Mouse (Mus musculus): ENCODE results near the gene Fignl2. TPM values are rescaled to one million over a fixed set of nuclear protein-coding genes. Genes with fewer than 3 reads are reported as not detected.

Gene Fignl2
- total RNA-seq, 1 experiment: 8.6 TPM

GRCm38 (mm10) chr15:101078731-101079156 is 377 bp upstream of the Fignl2 start:
- Histone ChIP-seq H3K4me1 (ENCODE audit: control insufficient read depth in 2 of 2, insufficient read depth in 2 of 2, low read length in 2 of 2, poor library complexity in 1 of 2) (peaks cover 21 to 34% of the 10 kb centered on the region in 2 experiments), H3K27ac (ENCODE audit: insufficient read depth, low read depth, low read length, poor library complexity, severe bottlenecking) (no peak overlapping the region), H3K9me3 (ENCODE audit: control insufficient read depth, insufficient read depth, low read depth, low read length) (no peaks in the 10 kb centered on the region), H3K9ac (ENCODE audit: insufficient read depth, low read depth, low read length, poor library complexity, severe bottlenecking) (peak overlapping the region; percentile 69), H3K36me3 (ENCODE audit: control insufficient read depth, insufficient read depth, low read length, poor library complexity, severe bottlenecking) (no peaks in the 10 kb centered on the region), H3K4me3 (ENCODE audit: insufficient read depth in 1 of 2, low read depth in 1 of 2, low read length in 2 of 2, poor library complexity in 1 of 2, severe bottlenecking in 1 of 2) (peak overlapping the region; percentile 79 to 94)
- no peak for TF ChIP-seq CHD2 (IDR thresholded peaks at IDR 0.05; ENCODE audit: low read depth, low read length)
- TF ChIP-seq ZNF384 (IDR thresholded peaks at IDR 0.05; ENCODE audit: low read depth, low read length): no peak
- TF ChIP-seq ZC3H11A (IDR thresholded peaks at IDR 0.05; ENCODE audit: borderline replicate concordance, low read depth, low read length): no peak
- no peak for TF ChIP-seq HCFC1 (IDR thresholded peaks at IDR 0.05; ENCODE audit: borderline replicate concordance, insufficient read depth, low read length)
- no peak for TF ChIP-seq MAFK (IDR thresholded peaks at IDR 0.05; ENCODE audit: insufficient read depth, low read depth, low read length)
- in situ Hi-C loops (cut with MboI; ENCODE audit: low sequenced_read_pairs in 2 of 2, unreplicated experiment in 2 of 2): no loop called here
- no peak for DNase-seq (ENCODE audit: low read depth, low spot score)

- H3K27ac ChIP-seq (ENCODE audit: insufficient read depth, low read depth, low read length, poor library complexity, severe bottlenecking): no peak overlapping the region
- in situ Hi-C loops (cut with MboI; ENCODE audit: low sequenced_read_pairs in 2 of 2, unreplicated experiment in 2 of 2): no loop called here
- no peak for DNase-seq (ENCODE audit: low read depth, low spot score)
- H3K4me3 ChIP-seq (ENCODE audit: insufficient read depth in 1 of 2, low read depth in 1 of 2, low read length in 2 of 2, poor library complexity in 1 of 2, severe bottlenecking in 1 of 2): peak overlapping the region; percentile 79 to 94
- no peaks in the 10 kb centered on the region for H3K36me3 ChIP-seq (ENCODE audit: control insufficient read depth, insufficient read depth, low read length, poor library complexity, severe bottlenecking)
- H3K9me3 ChIP-seq (ENCODE audit: control insufficient read depth, insufficient read depth, low read depth, low read length): no peaks in the 10 kb centered on the region
- peaks cover 14 to 27% of the 10 kb centered on the region in 2 experiments for H3K4me1 ChIP-seq (ENCODE audit: control insufficient read depth in 2 of 2, insufficient read depth in 2 of 2, low read length in 2 of 2, poor library complexity in 1 of 2)
- TF ChIP-seq HCFC1 (IDR thresholded peaks at IDR 0.05; ENCODE audit: borderline replicate concordance, insufficient read depth, low read length) (no peak), MAFK (IDR thresholded peaks at IDR 0.05; ENCODE audit: insufficient read depth, low read depth, low read length) (no peak), ZC3H11A (IDR thresholded peaks at IDR 0.05; ENCODE audit: borderline replicate concordance, low read depth, low read length) (no peak)
- H3K9ac ChIP-seq (ENCODE audit: insufficient read depth, low read depth, low read length, poor library complexity, severe bottlenecking): peak overlapping the region; percentile 60; the same call in 1 of the 2 replicates
Measured at GRCm38 (mm10) chr15:101077001-101077812, 1.2 kb downstream of the Fignl2 start.

- peak overlapping the region; percentile 56 to 79; a peak in 3 of 4 replicates for H3K4me3 ChIP-seq (ENCODE audit: insufficient read depth in 1 of 2, low read depth in 1 of 2, low read length in 2 of 2, poor library complexity in 1 of 2, severe bottlenecking in 1 of 2)
- TF ChIP-seq HCFC1 (IDR thresholded peaks at IDR 0.05; ENCODE audit: borderline replicate concordance, insufficient read depth, low read length) (no peak), MAFK (IDR thresholded peaks at IDR 0.05; ENCODE audit: insufficient read depth, low read depth, low read length) (no peak), ZC3H11A (IDR thresholded peaks at IDR 0.05; ENCODE audit: borderline replicate concordance, low read depth, low read length) (no peak), ZNF384 (IDR thresholded peaks at IDR 0.05; ENCODE audit: low read depth, low read length) (no peak), CHD2 (IDR thresholded peaks at IDR 0.05; ENCODE audit: low read depth, low read length) (no peak)
- no peak overlapping the region for H3K27ac ChIP-seq (ENCODE audit: insufficient read depth, low read depth, low read length, poor library complexity, severe bottlenecking)
- no peaks in the 10 kb centered on the region for H3K9me3 ChIP-seq (ENCODE audit: control insufficient read depth, insufficient read depth, low read depth, low read length)
- no peak for DNase-seq (ENCODE audit: low read depth, low spot score)
- in situ Hi-C loops (cut with MboI; ENCODE audit: low sequenced_read_pairs in 2 of 2, unreplicated experiment in 2 of 2): no loop called here
- H3K36me3 ChIP-seq (ENCODE audit: control insufficient read depth, insufficient read depth, low read length, poor library complexity, severe bottlenecking): no peaks in the 10 kb centered on the region
- peaks cover 13 to 22% of the 10 kb centered on the region in 2 experiments for H3K4me1 ChIP-seq (ENCODE audit: control insufficient read depth in 2 of 2, insufficient read depth in 2 of 2, low read length in 2 of 2, poor library complexity in 1 of 2)
- no peak overlapping the region; the same call in 1 of the 2 replicates for H3K9ac ChIP-seq (ENCODE audit: insufficient read depth, low read depth, low read length, poor library complexity, severe bottlenecking)
Measured at GRCm38 (mm10) chr15:101076071-101077000, 2.0 kb downstream of the Fignl2 start.

DNA sequence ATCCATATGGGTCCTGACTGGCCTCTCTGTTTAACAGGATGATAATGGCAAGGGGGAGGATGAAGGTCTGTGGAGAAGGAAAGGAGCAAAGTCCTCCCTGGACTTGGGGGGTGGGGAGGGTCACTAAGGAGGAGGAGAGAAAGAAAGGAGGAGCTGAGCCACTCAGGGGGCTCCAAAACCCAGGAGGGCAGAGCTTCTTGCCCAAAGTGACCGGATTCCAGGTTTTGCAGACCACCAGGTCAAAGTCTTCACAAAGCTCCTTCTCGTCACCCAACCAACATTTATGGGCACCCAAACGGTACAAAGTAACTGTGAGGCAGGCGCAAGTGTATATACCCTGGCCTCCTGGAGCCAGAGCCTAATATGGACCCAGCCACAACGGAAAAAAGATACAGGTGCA is 2.7 kb downstream of the Fignl2 start:
- H3K36me3 ChIP-seq (ENCODE audit: control insufficient read depth, insufficient read depth, low read length, poor library complexity, severe bottlenecking): no peaks in the 10 kb centered on the region
- H3K9ac ChIP-seq (ENCODE audit: insufficient read depth, low read depth, low read length, poor library complexity, severe bottlenecking): no peak overlapping the region
- H3K27ac ChIP-seq (ENCODE audit: insufficient read depth, low read depth, low read length, poor library complexity, severe bottlenecking): no peak overlapping the region
- peaks cover 14 to 19% of the 10 kb centered on the region in 2 experiments for H3K4me1 ChIP-seq (ENCODE audit: control insufficient read depth in 2 of 2, insufficient read depth in 2 of 2, low read length in 2 of 2, poor library complexity in 1 of 2)
- H3K4me3 ChIP-seq (ENCODE audit: insufficient read depth in 1 of 2, low read depth in 1 of 2, low read length in 2 of 2, poor library complexity in 1 of 2, severe bottlenecking in 1 of 2): no peak overlapping the region
- in situ Hi-C loops (cut with MboI; ENCODE audit: low sequenced_read_pairs in 2 of 2, unreplicated experiment in 2 of 2): no loop called here
- no peaks in the 10 kb centered on the region for H3K9me3 ChIP-seq (ENCODE audit: control insufficient read depth, insufficient read depth, low read depth, low read length)
- DNase-seq (ENCODE audit: low read depth, low spot score): no peak
- no peak for TF ChIP-seq ZC3H11A (IDR thresholded peaks at IDR 0.05; ENCODE audit: borderline replicate concordance, low read depth, low read length)
- TF ChIP-seq CHD2 (IDR thresholded peaks at IDR 0.05; ENCODE audit: low read depth, low read length): no peak
- no peak for TF ChIP-seq MAFK (IDR thresholded peaks at IDR 0.05; ENCODE audit: insufficient read depth, low read depth, low read length)
- TF ChIP-seq ZNF384 (IDR thresholded peaks at IDR 0.05; ENCODE audit: low read depth, low read length): no peak
- no peak for TF ChIP-seq HCFC1 (IDR thresholded peaks at IDR 0.05; ENCODE audit: borderline replicate concordance, insufficient read depth, low read length)

Measured in ES-E14 (cell line).